Mouse (Mus musculus) liver, postnatal 0 days (tissue): ENCODE measurements around the gene Fads2. TPM values are rescaled to one million over a fixed set of nuclear protein-coding genes. Genes with fewer than 3 reads are reported as not detected.

Source experiments
- ATAC-seq: fragments of 200-750 bp; cut with Nextera tagmentation; 2 replicates; pipeline ENCODE4 v1.8.0; 2017; ENCODE audit warnings: mild to moderate bottlenecking, moderate library complexity
- DNase-seq: peaks from one replicate; pipeline ENCODE4 v3.0.0-alpha.2; 2016
- H3K27ac ChIP-seq: fragments of 300-500 bp; sonication (generic); 2 replicates; pipeline ENCODE4 v1.5.1; 2014; ENCODE audit warnings: antibody characterized with exemption, moderate library complexity, mild to moderate bottlenecking, low read depth
- H3K27me3 ChIP-seq: fragments of 300-500 bp; sonication (generic); 2 replicates; pipeline ENCODE4 v1.6.1; 2014; ENCODE audit warnings: low read length, control low read depth, mixed read lengths; ENCODE audit not compliant: insufficient read depth
- H3K36me3 ChIP-seq: fragments of 300-500 bp; sonication (generic); replicated peaks from 2 replicates; pipeline ENCODE4 v1.6.1; 2014; ENCODE audit warnings: mild to moderate bottlenecking, control low read depth, low read length, moderate library complexity, mixed read lengths; ENCODE audit not compliant: insufficient read depth
- H3K4me1 ChIP-seq: fragments of 300-500 bp; sonication (generic); 2 replicates; pipeline ENCODE4 v1.6.1; 2014; ENCODE audit warnings: antibody characterized with exemption, mild to moderate bottlenecking, control low read depth; ENCODE audit not compliant: insufficient read depth
- H3K4me2 ChIP-seq: fragments of 300-500 bp; sonication (generic); 2 replicates; pipeline ENCODE4 v1.6.1; 2014; ENCODE audit warnings: low read depth, mild to moderate bottlenecking, low read length, moderate library complexity, mixed read lengths
- H3K4me3 ChIP-seq: fragments of 300-500 bp; sonication (generic); 2 replicates; pipeline ENCODE4 v1.5.1; 2014; ENCODE audit warnings: low read depth, low read length
- H3K9ac ChIP-seq: fragments of 300-500 bp; sonication (generic); replicated peaks from 2 replicates; pipeline ENCODE4 v1.6.1; 2014; ENCODE audit warnings: mild to moderate bottlenecking, moderate library complexity
- H3K9me3 ChIP-seq: fragments of 300-500 bp; sonication (generic); 2 replicates; pipeline ENCODE4 v1.6.1; 2016; ENCODE audit warnings: mild to moderate bottlenecking, control low read depth, low read length, mixed read lengths
- CTCF ChIP-seq: sonication (generic); IDR thresholded peaks from 2 replicates; pipeline ENCODE4 v1.5.1; 2016; ENCODE audit warnings: antibody characterized with exemption, low read depth
- EP300 ChIP-seq: IDR thresholded peaks from 2 replicates; pipeline ENCODE4 v1.6.1; 2016; ENCODE audit warnings: antibody characterized with exemption, low read depth, mild to moderate bottlenecking
- WGBS: fragments of 180-500 bp; shearing (Covaris S2); extraction: QIAGEN DNeasy Blood & Tissue Kit; methylation state at CpG from one replicate; pipeline ENCODE4 v1.1.7; 2014; ENCODE audit not compliant: insufficient replicate concordance; 5-methylcytosine and 5-hydroxymethylcytosine counted together
- polyA plus RNA-seq: library from polyadenylated mRNA; unstranded; fragments of >200 nt; fragmentation: Nextera tagmentation; extraction: Ambion mirVana; gene quantifications from 2 replicates; pipeline ENCODE4 v1.2.1, GENCODE M21; 2015

The Fads2 gene
- polyA plus RNA-seq, 1 experiment from 2014 or later = 216 TPM

- Histone ChIP-seq H3K27me3 (no peaks in the 10 kb centered on the region), H3K4me1 (peaks cover 40% of the 10 kb centered on the region), H3K9ac (no peak overlapping the region), H3K36me3 (peaks cover 7% of the 10 kb centered on the region), H3K27ac (peak overlapping the region; percentile 81), H3K9me3 (no peaks in the 10 kb centered on the region), H3K4me2 (no peak overlapping the region), H3K4me3 (no peak overlapping the region)
- ATAC-seq = no peak
- DNase-seq = no peak
- 86% methylated on average over 2 of the region's 2 CpGs for WGBS
- no peak for TF ChIP-seq CTCF
- TF ChIP-seq EP300 = no peak
These were observed 39.9 kb downstream of the Fads2 start for GRCm38 (mm10) chr19:10061624-10062023.

- TF ChIP-seq EP300 = no peak
- TF ChIP-seq CTCF = 0 out of 2 replicates have a peak, but pooled peaks have one; percentile 2
- Histone ChIP-seq H3K4me2 (peak overlapping the region; percentile 63), H3K9me3 (no peaks in the 10 kb centered on the region), H3K4me1 (peaks cover 36% of the 10 kb centered on the region), H3K27me3 (no peaks in the 10 kb centered on the region), H3K36me3 (peaks cover 6% of the 10 kb centered on the region), H3K27ac (peak overlapping the region; percentile 81), H3K9ac (peak overlapping the region; percentile 40; the same call in 1 of the 2 replicates), H3K4me3 (no peak overlapping the region)
- peak; percentile 59 for ATAC-seq
- WGBS = 17% methylated on average over 8 of the region's 8 CpGs
- peak; percentile 48 for DNase-seq
These were observed 40.6 kb downstream of the Fads2 start for GRCm38 (mm10) chr19:10060783-10061590.

DNA sequence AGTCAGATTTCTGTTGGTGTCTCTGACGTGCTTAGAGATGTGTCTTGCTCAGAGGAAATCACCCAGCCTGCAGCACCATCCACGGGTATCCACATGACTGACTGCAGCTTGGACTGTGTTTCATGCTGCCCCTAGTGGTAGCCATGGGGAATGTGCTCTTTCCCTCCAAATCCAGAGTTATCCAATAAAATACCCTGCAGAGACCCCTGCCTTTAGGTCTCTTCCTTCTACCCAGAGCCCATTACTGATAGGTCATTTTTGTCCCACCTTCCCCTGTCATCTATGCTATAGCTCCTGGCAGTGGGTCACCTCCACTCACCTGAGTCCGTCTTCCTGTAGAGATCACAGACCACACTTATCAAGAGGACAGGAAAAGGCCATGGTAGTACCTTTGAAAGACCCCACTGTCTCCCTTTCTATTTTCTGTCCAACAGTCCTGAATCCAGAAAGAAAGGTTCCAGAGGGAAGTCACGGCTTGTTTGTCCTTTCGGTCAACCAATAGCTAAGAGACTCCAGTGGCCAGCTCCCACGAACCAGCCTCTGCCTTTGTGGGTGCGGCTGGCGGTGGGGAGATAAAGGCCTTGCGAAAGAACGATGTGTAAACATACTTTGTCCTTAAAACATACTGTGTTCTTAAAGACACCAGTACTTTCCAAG, 41.5 kb downstream of the Fads2 start:
- H3K27me3 ChIP-seq = no peaks in the 10 kb centered on the region
- H3K4me3 ChIP-seq = peak overlapping the region; percentile 19; the same call in 1 of the 2 replicates
- no peaks in the 10 kb centered on the region for H3K9me3 ChIP-seq
- 15% methylated on average over 10 of the region's 10 CpGs for WGBS
- peak; percentile 76 for ATAC-seq
- H3K4me1 ChIP-seq = peaks cover 30% of the 10 kb centered on the region
- peak overlapping the region; percentile 63 for H3K4me2 ChIP-seq
- H3K9ac ChIP-seq = peak overlapping the region; percentile 31
- peak; percentile 77 for TF ChIP-seq EP300
- TF ChIP-seq CTCF = peak; percentile 94
- H3K27ac ChIP-seq = peak overlapping the region; percentile 81
- DNase-seq = peak; percentile 75
- peaks cover 5% of the 10 kb centered on the region; the same call in 1 of the 2 replicates for H3K36me3 ChIP-seq

DNA sequence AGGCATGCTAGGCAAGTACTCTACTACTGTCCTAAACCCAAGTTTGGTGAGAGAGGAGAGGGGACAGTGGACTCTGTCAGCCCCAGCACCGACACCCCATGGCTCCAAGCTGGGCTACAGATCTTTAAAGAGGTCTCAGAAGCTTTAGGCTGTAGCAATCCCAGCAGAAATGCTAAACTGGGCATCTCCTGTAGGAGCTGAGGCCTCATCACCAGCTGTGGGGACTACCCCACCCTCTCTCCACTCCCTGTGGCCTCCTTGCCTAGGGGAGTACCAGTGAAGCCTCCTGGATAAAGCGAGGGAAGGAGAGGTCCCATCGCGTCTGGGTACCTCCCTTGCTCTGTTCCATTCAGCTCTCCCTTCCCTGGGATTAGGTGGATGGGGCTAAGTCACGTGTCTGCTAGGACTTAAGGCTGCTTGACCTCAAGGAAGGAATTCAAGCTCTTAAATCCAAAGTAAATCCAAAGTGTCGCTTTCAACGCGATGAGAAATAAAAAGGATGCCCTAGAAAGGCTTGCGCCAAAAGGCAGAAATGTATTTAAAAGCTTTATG, 42.6 kb downstream of the Fads2 start:
- Histone ChIP-seq H3K27ac (peak overlapping the region; percentile 44; the same call in 1 of the 2 replicates), H3K4me2 (peak overlapping the region; percentile 63; the same call in 1 of the 2 replicates), H3K27me3 (no peaks in the 10 kb centered on the region), H3K9ac (no peak overlapping the region), H3K36me3 (peaks cover 5% of the 10 kb centered on the region; the same call in 1 of the 2 replicates), H3K4me1 (peaks cover 29% of the 10 kb centered on the region), H3K9me3 (no peaks in the 10 kb centered on the region), H3K4me3 (no peak overlapping the region)
- 68% methylated on average over 9 of the region's 9 CpGs for WGBS
- DNase-seq (no peak), ATAC-seq (no peak)
- TF ChIP-seq EP300 (no peak), CTCF (no peak)

DNA sequence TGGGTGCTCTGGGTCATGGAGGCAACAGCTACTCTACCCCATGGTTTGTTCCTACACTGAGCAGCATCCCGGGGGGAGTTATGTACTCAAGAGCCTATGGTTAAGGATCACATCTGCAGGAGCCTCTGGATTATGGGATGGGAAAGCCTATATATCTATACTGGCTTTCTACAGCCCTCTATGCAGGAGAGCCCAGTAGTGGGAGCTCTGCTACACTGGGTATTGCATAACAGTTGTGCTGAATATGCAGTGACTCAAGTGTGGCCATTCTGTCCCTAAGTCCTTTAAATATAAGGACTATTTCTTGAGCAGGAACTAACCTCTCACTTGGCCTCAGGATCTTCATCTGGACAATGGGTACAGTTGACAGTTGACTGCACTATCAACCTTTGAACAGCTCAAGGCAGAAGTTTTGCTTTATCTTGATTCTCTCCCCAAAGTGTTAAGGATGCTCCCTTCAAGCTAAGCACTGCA, 43.2 kb downstream of the Fads2 start:
- no peak for ATAC-seq
- Histone ChIP-seq H3K4me3 (no peak overlapping the region), H3K27me3 (no peaks in the 10 kb centered on the region), H3K4me1 (peaks cover 29% of the 10 kb centered on the region), H3K9ac (no peak overlapping the region), H3K36me3 (peaks cover 5% of the 10 kb centered on the region; the same call in 1 of the 2 replicates), H3K4me2 (no peak overlapping the region), H3K9me3 (no peaks in the 10 kb centered on the region), H3K27ac (no peak overlapping the region)
- DNase-seq = no peak
- TF ChIP-seq CTCF (no peak), EP300 (no peak)
- 71% methylated on average over 1 of the region's 1 CpGs for WGBS
